ENCODE assay signal across 1 mouse cellular context in genomic region chr7:27473835-27474489, GRCm38 (mm10).
TF ChIP-seq lines count a peak whose summit lies in the region.

No protein-coding gene starts in this region.

TF ChIP-seq in MEL, 35 proteins besides CTCF, POLR2A, EP300 and RAD21:
- TF ChIP-seq NELFE (IDR thresholded peaks at IDR 0.05; ENCODE audit: low read depth, low read length) (peak; percentile 9), SIN3A (IDR thresholded peaks at IDR 0.05; ENCODE audit: low read length) (no peak; the same call in 1 of the 2 replicates), MEF2A (IDR thresholded peaks at IDR 0.05; ENCODE audit: extremely low read depth, insufficient replicate concordance, low read depth, low read length, poor library complexity, severe bottlenecking) (no peak), MAZ (IDR thresholded peaks at IDR 0.05; ENCODE audit: low read depth, low read length) (no peak), E2F4 (IDR thresholded peaks at IDR 0.05; ENCODE audit: borderline replicate concordance, low read depth, low read length) (no peak; the same call in 1 of the 2 replicates), UBTF (IDR thresholded peaks at IDR 0.05; ENCODE audit: borderline replicate concordance, insufficient read depth, low read depth, low read length) (no peak), CHD1 (IDR thresholded peaks at IDR 0.05; ENCODE audit: low read depth, low read length) (peak; percentile 68; the same call in 1 of the 2 replicates)
TF ChIP-seq in MEL: peak in this region for 2.
